Mouse (Mus musculus) ovary, postnatal 14 days (tissue): ENCODE results near the gene Foxp1.

Experiments
- DNase-seq: peaks from one replicate; pipeline ENCODE4 v3.0.0; 2022; ENCODE audit warnings: low spot score

Foxp1 gene

GRCm38 (mm10) chr6:99206437-99206870 lies 316.1 kb downstream of the Foxp1 start:
- no peak for DNase-seq

GRCm38 (mm10) chr6:99205587-99206436 lies 316.7 kb downstream of the Foxp1 start:
- no peak for DNase-seq

GRCm38 (mm10) chr6:99204780-99205586 lies 317.5 kb downstream of the Foxp1 start:
- DNase-seq, result no peak

GRCm38 (mm10) chr6:99204052-99204779 lies 318.3 kb downstream of the Foxp1 start:
- no peak for DNase-seq

- DNase-seq, result no peak
Measured at GRCm38 (mm10) chr6:99203231-99203630, 319.3 kb downstream of the Foxp1 start.

- DNase-seq, result no peak
Measured at GRCm38 (mm10) chr6:99202781-99203180, 319.7 kb downstream of the Foxp1 start.

GRCm38 (mm10) chr6:99201271-99201705 lies 321.2 kb downstream of the Foxp1 start:
- no peak for DNase-seq

- no peak for DNase-seq
Measured at GRCm38 (mm10) chr6:99200656-99201055, 321.9 kb downstream of the Foxp1 start.

- no peak for DNase-seq
Measured at GRCm38 (mm10) chr6:99199277-99199676, 323.2 kb downstream of the Foxp1 start.

- DNase-seq, result no peak
Measured at GRCm38 (mm10) chr6:99193697-99194096, 328.8 kb downstream of the Foxp1 start.

GRCm38 (mm10) chr6:99191636-99192137 lies 330.8 kb downstream of the Foxp1 start:
- DNase-seq, result no peak

- DNase-seq, result no peak
Measured at GRCm38 (mm10) chr6:99191041-99191635, 331.4 kb downstream of the Foxp1 start.

GRCm38 (mm10) chr6:99189967-99190366 lies 332.6 kb downstream of the Foxp1 start:
- no peak for DNase-seq

- no peak for DNase-seq
Measured at GRCm38 (mm10) chr6:99188366-99189216, 333.9 kb downstream of the Foxp1 start.

GRCm38 (mm10) chr6:99187914-99188313 lies 334.6 kb downstream of the Foxp1 start:
- no peak for DNase-seq

GRCm38 (mm10) chr6:99187415-99187814 lies 335.1 kb downstream of the Foxp1 start:
- no peak for DNase-seq

- no peak for DNase-seq
Measured at GRCm38 (mm10) chr6:99186569-99186968, 336.0 kb downstream of the Foxp1 start.

- no peak for DNase-seq
Measured at GRCm38 (mm10) chr6:99185797-99186196, 336.7 kb downstream of the Foxp1 start.

GRCm38 (mm10) chr6:99184051-99184450 lies 338.5 kb downstream of the Foxp1 start:
- DNase-seq, result no peak

- DNase-seq, result no peak
Measured at GRCm38 (mm10) chr6:99182777-99183176, 339.7 kb downstream of the Foxp1 start.

GRCm38 (mm10) chr6:99176216-99176615 lies 346.3 kb downstream of the Foxp1 start:
- DNase-seq, result no peak
